Mouse (Mus musculus): ENCODE results near the gene Ndufb11. TPM values are rescaled to one million over a fixed set of nuclear protein-coding genes. Genes with fewer than 3 reads are reported as not detected.

Gene Ndufb11
- polyA plus RNA-seq (2012; fragmentation: generic; extraction: Trizol) = 244 TPM
- long read RNA-seq, experiment 1, transcript Ndufb11-201 (3 exons, 908 nt) = major isoform, 169 of 177 reads
- long read RNA-seq, experiment 1, partial matches to known transcripts = 1 of 177 reads
- long read RNA-seq, experiment 1, other reads (novel, unspliced or antisense) = 7 of 177 reads
- long read RNA-seq, experiment 2, transcript Ndufb11-201 (3 exons, 908 nt) = major isoform, 19 of 20 reads
- long read RNA-seq, experiment 2, partial matches to known transcripts = 0 of 20 reads
- long read RNA-seq, experiment 2, other reads (novel, unspliced or antisense) = 1 of 20 reads

GRCm38 (mm10) chrX:20617176-20617902 lies at the start of gene Ndufb11, which contains the start of gene Rbm10:
Ndufb11 (minus strand) TSS chrX:20617619.
Rbm10 (plus strand) TSS chrX:20617503.
- Histone ChIP-seq H3K4me3 (ENCODE audit: insufficient read depth, poor library complexity, severe bottlenecking) (peak within 1 kb of the TSS; percentile 56), H3ac (ENCODE audit: control insufficient read depth, insufficient read length, low read depth) (peak within 1 kb of the TSS; percentile 96), H3K79me2 (ENCODE audit: control insufficient read depth, insufficient read depth) (peaks cover 66% of the 10 kb centered on the region), H3K27me3 (ENCODE audit: control insufficient read depth, insufficient read depth, insufficient read length) (no peaks in the 10 kb centered on the region), H3K79me3 (ENCODE audit: low read depth) (peaks cover 42% of the 10 kb centered on the region), H3K36me3 (ENCODE audit: control insufficient read depth, insufficient read depth) (peaks cover 15% of the 10 kb centered on the region)
- TF ChIP-seq MYOG (IDR thresholded peaks at IDR 0.05; ENCODE audit: control insufficient read depth, extremely low read depth, insufficient read length) (no peak), MAX (IDR thresholded peaks at IDR 0.05) (no peak), CTCF (IDR thresholded peaks at IDR 0.05; ENCODE audit: control insufficient read depth, insufficient read depth, insufficient read length) (no peak), MYOD1 (IDR thresholded peaks at IDR 0.05; ENCODE audit: control insufficient read depth, insufficient read length, low read depth) (no peak), CEBPB (IDR thresholded peaks at IDR 0.05; ENCODE audit: low read depth) (no peak), FOSL1 (IDR thresholded peaks at IDR 0.05; ENCODE audit: insufficient read depth, low read length, poor library complexity, severe bottlenecking) (no peak)

GRCm38 (mm10) chrX:20663444-20663790 lies 46.0 kb upstream of the Ndufb11 start:
- no peaks in the 10 kb centered on the region for H3K27me3 ChIP-seq (ENCODE audit: control insufficient read depth, insufficient read depth, insufficient read length)
- H3K79me3 ChIP-seq (ENCODE audit: low read depth) = peaks cover 40% of the 10 kb centered on the region
- H3ac ChIP-seq (ENCODE audit: control insufficient read depth, insufficient read length, low read depth) = peak overlapping the region; percentile 56
- H3K79me2 ChIP-seq (ENCODE audit: control insufficient read depth, insufficient read depth) = peaks cover 62% of the 10 kb centered on the region
- H3K4me3 ChIP-seq (ENCODE audit: insufficient read depth, poor library complexity, severe bottlenecking) = peak overlapping the region; percentile 69
- peaks cover 32% of the 10 kb centered on the region for H3K36me3 ChIP-seq (ENCODE audit: control insufficient read depth, insufficient read depth)
- no peak for TF ChIP-seq CTCF (IDR thresholded peaks at IDR 0.05; ENCODE audit: control insufficient read depth, insufficient read depth, insufficient read length)
- no peak for TF ChIP-seq MYOD1 (IDR thresholded peaks at IDR 0.05; ENCODE audit: control insufficient read depth, insufficient read length, low read depth)
- TF ChIP-seq FOSL1 (IDR thresholded peaks at IDR 0.05; ENCODE audit: insufficient read depth, low read length, poor library complexity, severe bottlenecking) = no peak
- no peak for TF ChIP-seq MYOG (IDR thresholded peaks at IDR 0.05; ENCODE audit: control insufficient read depth, extremely low read depth, insufficient read length)
- no peak for TF ChIP-seq MAX (IDR thresholded peaks at IDR 0.05)
- no peak for TF ChIP-seq USF1 (IDR thresholded peaks at IDR 0.05; ENCODE audit: low read depth)
- TF ChIP-seq CEBPB (IDR thresholded peaks at IDR 0.05; ENCODE audit: low read depth) = no peak

- no peaks in the 10 kb centered on the region for H3K27me3 ChIP-seq (ENCODE audit: control insufficient read depth, insufficient read depth, insufficient read length)
- peak overlapping the region; percentile 69 for H3K4me3 ChIP-seq (ENCODE audit: insufficient read depth, poor library complexity, severe bottlenecking)
- peaks cover 58% of the 10 kb centered on the region for H3K79me2 ChIP-seq (ENCODE audit: control insufficient read depth, insufficient read depth)
- peaks cover 40% of the 10 kb centered on the region for H3K79me3 ChIP-seq (ENCODE audit: low read depth)
- peaks cover 27% of the 10 kb centered on the region for H3K36me3 ChIP-seq (ENCODE audit: control insufficient read depth, insufficient read depth)
- H3ac ChIP-seq (ENCODE audit: control insufficient read depth, insufficient read length, low read depth) = peak overlapping the region; percentile 56
- no peak for TF ChIP-seq MAX (IDR thresholded peaks at IDR 0.05)
- TF ChIP-seq MYOG (IDR thresholded peaks at IDR 0.05; ENCODE audit: control insufficient read depth, extremely low read depth, insufficient read length) = no peak
- TF ChIP-seq CEBPB (IDR thresholded peaks at IDR 0.05; ENCODE audit: low read depth) = no peak
- TF ChIP-seq USF1 (IDR thresholded peaks at IDR 0.05; ENCODE audit: low read depth) = no peak
- no peak for TF ChIP-seq CTCF (IDR thresholded peaks at IDR 0.05; ENCODE audit: control insufficient read depth, insufficient read depth, insufficient read length)
- no peak for TF ChIP-seq MYOD1 (IDR thresholded peaks at IDR 0.05; ENCODE audit: control insufficient read depth, insufficient read length, low read depth)
- TF ChIP-seq FOSL1 (IDR thresholded peaks at IDR 0.05; ENCODE audit: insufficient read depth, low read length, poor library complexity, severe bottlenecking) = no peak
Observed at GRCm38 (mm10) chrX:20662716-20663443, 45.5 kb upstream of the Ndufb11 start.

- Histone ChIP-seq H3K36me3 (ENCODE audit: control insufficient read depth, insufficient read depth) (peaks cover 21% of the 10 kb centered on the region), H3ac (ENCODE audit: control insufficient read depth, insufficient read length, low read depth) (no peak overlapping the region), H3K79me2 (ENCODE audit: control insufficient read depth, insufficient read depth) (peaks cover 52% of the 10 kb centered on the region), H3K79me3 (ENCODE audit: low read depth) (peaks cover 38% of the 10 kb centered on the region), H3K4me3 (ENCODE audit: insufficient read depth, poor library complexity, severe bottlenecking) (no peak overlapping the region), H3K27me3 (ENCODE audit: control insufficient read depth, insufficient read depth, insufficient read length) (no peaks in the 10 kb centered on the region)
- no peak for TF ChIP-seq MYOG (IDR thresholded peaks at IDR 0.05; ENCODE audit: control insufficient read depth, extremely low read depth, insufficient read length)
- TF ChIP-seq FOSL1 (IDR thresholded peaks at IDR 0.05; ENCODE audit: insufficient read depth, low read length, poor library complexity, severe bottlenecking) = no peak
- no peak for TF ChIP-seq MAX (IDR thresholded peaks at IDR 0.05)
- no peak for TF ChIP-seq CTCF (IDR thresholded peaks at IDR 0.05; ENCODE audit: control insufficient read depth, insufficient read depth, insufficient read length)
- TF ChIP-seq CEBPB (IDR thresholded peaks at IDR 0.05; ENCODE audit: low read depth) = no peak
- TF ChIP-seq MYOD1 (IDR thresholded peaks at IDR 0.05; ENCODE audit: control insufficient read depth, insufficient read length, low read depth) = no peak
- TF ChIP-seq USF1 (IDR thresholded peaks at IDR 0.05; ENCODE audit: low read depth) = no peak
Observed at GRCm38 (mm10) chrX:20662317-20662715, 44.9 kb upstream of the Ndufb11 start.

GRCm38 (mm10) chrX:20658891-20659406 lies 41.5 kb upstream of the Ndufb11 start:
- Histone ChIP-seq H3K27me3 (ENCODE audit: control insufficient read depth, insufficient read depth, insufficient read length) (no peaks in the 10 kb centered on the region), H3ac (ENCODE audit: control insufficient read depth, insufficient read length, low read depth) (peak overlapping the region; percentile 83), H3K4me3 (ENCODE audit: insufficient read depth, poor library complexity, severe bottlenecking) (peak overlapping the region; percentile 39), H3K79me2 (ENCODE audit: control insufficient read depth, insufficient read depth) (peaks cover 18% of the 10 kb centered on the region), H3K36me3 (ENCODE audit: control insufficient read depth, insufficient read depth) (no peaks in the 10 kb centered on the region), H3K79me3 (ENCODE audit: low read depth) (peaks cover 10% of the 10 kb centered on the region)
- TF ChIP-seq MYOG (IDR thresholded peaks at IDR 0.05; ENCODE audit: control insufficient read depth, extremely low read depth, insufficient read length) (no peak), MYOD1 (IDR thresholded peaks at IDR 0.05; ENCODE audit: control insufficient read depth, insufficient read length, low read depth) (no peak), CEBPB (IDR thresholded peaks at IDR 0.05; ENCODE audit: low read depth) (no peak)
